Mouse (Mus musculus): ENCODE measurements at regions not wholly inside any gene's neighbourhood (a gene's known extent, or its start where the extent isn't known, plus 50 kb on each side); places are given as distances from the start of the nearest gene placed in this dataset.

DNA sequence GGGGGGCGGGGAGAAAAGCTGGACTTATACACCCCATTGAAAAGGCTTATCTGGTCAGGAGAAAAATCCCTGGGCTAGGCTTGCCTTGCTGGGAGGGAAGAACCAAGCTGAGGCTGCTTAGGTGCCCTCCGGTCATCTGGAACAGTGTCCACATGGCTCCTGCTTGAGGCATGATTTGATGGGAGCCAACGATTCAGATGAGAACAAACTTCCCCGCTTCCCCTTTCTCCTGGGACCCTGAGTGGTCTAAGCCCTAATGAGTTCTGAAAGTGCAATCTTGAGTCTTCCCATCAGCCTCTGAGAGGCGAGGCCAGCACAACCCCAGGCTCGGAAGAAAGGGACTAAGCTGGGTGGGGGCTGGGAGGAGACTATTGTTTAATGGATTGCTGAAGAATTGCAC, 94.5 kb upstream of the Galnt15 start:
- TF ChIP-seq FLI1 (IDR thresholded peaks at IDR 0.05; ENCODE audit: low read length) (no peak), GATA1 (IDR thresholded peaks at IDR 0.05; ENCODE audit: borderline replicate concordance, low read length) (no peak)
